Mouse (Mus musculus): ENCODE data around the gene Tnfrsf25. TPM values are rescaled to one million over a fixed set of nuclear protein-coding genes. Genes with fewer than 3 reads are reported as not detected.

Tnfrsf25 gene
- polyA plus RNA-seq, 1 experiment from 2014 or later: 0.11 TPM

DNA sequence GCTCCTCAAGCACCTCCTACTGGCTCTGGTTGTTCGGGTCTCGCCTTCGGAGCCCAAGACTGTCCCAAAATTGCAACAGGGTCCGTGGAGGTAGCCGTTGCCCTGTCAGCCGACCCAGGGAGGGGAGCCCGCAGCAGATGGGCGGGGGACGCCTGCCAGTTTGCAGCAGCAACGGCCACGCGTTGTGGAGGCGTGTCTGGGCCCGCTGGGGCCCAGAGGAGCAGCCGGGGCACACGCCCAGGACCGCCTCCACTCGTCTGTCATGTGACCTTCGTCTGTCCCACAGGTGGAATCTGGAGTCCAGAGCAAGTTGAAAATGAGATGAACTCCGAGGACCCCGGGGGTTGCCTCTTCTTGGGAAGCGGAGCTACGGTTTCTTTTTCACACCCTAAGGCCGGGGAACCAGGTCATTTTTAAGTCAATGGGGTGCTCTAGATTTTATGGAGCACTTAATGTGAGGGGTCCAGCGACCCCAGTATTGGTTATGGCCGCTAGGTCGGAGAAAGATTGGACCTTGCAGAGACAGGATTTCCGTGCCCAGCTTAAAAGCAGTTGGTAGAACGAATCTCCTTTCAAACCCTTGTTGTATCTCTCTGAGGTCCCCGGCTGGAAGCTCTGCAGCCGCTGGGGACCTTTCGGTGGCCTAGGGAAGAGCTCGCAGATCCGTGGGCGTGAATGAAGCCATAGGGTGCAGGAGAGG is 43.0 kb downstream of the Tnfrsf25 start, which contains the start of gene Hes2:
Gene Hes2, plus strand, starts transcription at position 283 of the 700 bp plus-strand sequence.
- no peaks in the 10 kb centered on the region for H3K36me3 ChIP-seq (ENCODE audit: inconsistent target)
- no peaks in the 10 kb centered on the region for H3K79me2 ChIP-seq (ENCODE audit: inconsistent target)
- WGBS (ENCODE audit: missing documents): 3% methylated on average over 34 of the region's 35 CpGs
- no peak within 1 kb of the TSS for H3K27ac ChIP-seq
- H3K4me3 ChIP-seq (ENCODE audit: inconsistent target): peak within 1 kb of the TSS; percentile 5; the same call in 1 of the 2 replicates

DNA sequence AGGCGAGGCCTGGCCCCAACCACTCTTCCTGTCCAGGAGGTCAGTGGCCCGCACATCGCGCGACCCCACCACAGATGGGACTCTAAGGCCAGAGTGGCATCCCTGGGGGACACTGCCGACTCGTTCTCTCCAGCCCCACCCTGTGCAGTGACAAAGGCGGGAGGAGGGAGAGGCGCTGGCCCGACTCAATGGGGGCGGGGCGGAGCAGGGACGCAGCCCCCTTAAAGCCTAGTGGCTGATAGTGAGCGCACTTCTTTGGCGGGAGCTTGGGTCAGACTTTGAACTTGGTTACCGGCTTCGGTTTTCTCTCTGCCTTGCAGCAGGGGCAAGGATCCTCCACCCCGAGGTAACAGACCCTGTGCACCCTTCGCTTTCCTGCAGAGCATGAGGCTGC is 43.5 kb downstream of the Tnfrsf25 start:
- Histone ChIP-seq H3K27ac (no peak overlapping the region), H3K4me3 (ENCODE audit: inconsistent target) (no peak overlapping the region), H3K36me3 (ENCODE audit: inconsistent target) (no peaks in the 10 kb centered on the region), H3K79me2 (ENCODE audit: inconsistent target) (no peaks in the 10 kb centered on the region)
- 5% methylated on average over 19 of the region's 19 CpGs for WGBS (ENCODE audit: missing documents)

DNA sequence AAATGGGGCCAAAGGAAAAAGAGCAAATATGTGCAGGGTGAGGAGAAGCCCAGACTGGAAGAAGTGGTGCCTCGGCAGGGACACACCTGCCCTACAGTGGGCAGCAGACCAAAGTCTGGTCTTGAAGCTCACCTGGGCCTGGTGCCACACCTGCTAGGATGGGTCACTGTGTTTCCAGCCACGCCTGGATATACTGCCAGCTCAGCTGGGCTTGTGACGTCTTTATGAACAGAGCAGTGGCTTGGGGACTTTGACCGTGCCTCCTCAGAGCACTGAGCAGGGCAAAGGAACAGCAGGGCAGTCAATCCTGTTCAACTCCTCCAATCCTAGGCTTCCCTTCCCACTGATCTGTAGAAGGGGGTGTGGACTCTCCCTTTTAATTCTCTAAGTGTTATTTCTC is 45.0 kb downstream of the Tnfrsf25 start:
- 86% methylated on average over 4 of the region's 4 CpGs for WGBS (ENCODE audit: missing documents)
- no peak overlapping the region for H3K27ac ChIP-seq
- no peaks in the 10 kb centered on the region for H3K36me3 ChIP-seq (ENCODE audit: inconsistent target)
- no peaks in the 10 kb centered on the region for H3K79me2 ChIP-seq (ENCODE audit: inconsistent target)
- no peak overlapping the region for H3K4me3 ChIP-seq (ENCODE audit: inconsistent target)

DNA sequence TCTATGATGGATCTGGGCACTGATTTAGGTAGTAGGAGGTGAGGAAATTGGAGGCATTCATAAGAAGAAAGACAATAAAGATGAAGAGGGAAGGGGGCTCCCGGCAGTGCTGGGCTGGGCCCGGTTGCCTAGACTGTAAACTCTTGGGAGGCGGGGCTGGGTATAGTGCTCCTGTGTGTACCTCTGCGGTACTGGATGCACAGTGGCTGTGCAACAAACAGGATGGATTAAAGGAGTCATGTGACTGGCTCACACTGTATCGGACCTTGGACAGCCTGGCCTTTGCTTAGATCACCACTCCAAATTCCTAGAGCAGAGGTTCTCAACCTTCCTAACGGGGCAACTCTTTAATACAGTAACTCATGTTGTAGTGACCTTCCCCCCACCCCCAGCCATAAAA is 45.9 kb downstream of the Tnfrsf25 start:
- H3K36me3 ChIP-seq (ENCODE audit: inconsistent target): no peaks in the 10 kb centered on the region
- H3K79me2 ChIP-seq (ENCODE audit: inconsistent target): no peaks in the 10 kb centered on the region
- no peak overlapping the region for H3K27ac ChIP-seq
- 93% methylated on average over 6 of the region's 6 CpGs for WGBS (ENCODE audit: missing documents)
- H3K4me3 ChIP-seq (ENCODE audit: inconsistent target): no peak overlapping the region

DNA sequence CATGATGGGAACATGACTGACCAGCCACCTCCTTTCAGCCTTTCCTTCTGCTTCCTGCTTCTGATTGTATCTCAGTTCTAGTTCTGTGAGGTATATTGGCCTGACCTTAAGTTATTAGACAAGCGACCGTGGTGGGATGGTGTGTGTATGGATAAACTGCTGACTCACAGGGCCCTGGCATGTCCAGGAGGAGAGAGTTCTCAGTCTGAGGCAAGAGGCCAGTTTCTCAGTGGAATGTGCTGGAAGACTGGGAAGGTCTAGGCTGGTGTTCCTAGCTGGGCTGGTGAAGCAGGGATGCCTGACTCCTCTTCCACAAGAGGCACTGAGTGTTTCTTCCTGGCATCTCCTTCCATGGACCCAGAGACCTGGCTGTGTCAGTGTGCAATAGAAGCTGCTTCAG is 47.0 kb downstream of the Tnfrsf25 start:
- Histone ChIP-seq H3K4me3 (ENCODE audit: inconsistent target) (no peak overlapping the region), H3K36me3 (ENCODE audit: inconsistent target) (no peaks in the 10 kb centered on the region), H3K27ac (no peak overlapping the region), H3K79me2 (ENCODE audit: inconsistent target) (no peaks in the 10 kb centered on the region)
- 61% methylated on average over 2 of the region's 2 CpGs for WGBS (ENCODE audit: missing documents)

DNA sequence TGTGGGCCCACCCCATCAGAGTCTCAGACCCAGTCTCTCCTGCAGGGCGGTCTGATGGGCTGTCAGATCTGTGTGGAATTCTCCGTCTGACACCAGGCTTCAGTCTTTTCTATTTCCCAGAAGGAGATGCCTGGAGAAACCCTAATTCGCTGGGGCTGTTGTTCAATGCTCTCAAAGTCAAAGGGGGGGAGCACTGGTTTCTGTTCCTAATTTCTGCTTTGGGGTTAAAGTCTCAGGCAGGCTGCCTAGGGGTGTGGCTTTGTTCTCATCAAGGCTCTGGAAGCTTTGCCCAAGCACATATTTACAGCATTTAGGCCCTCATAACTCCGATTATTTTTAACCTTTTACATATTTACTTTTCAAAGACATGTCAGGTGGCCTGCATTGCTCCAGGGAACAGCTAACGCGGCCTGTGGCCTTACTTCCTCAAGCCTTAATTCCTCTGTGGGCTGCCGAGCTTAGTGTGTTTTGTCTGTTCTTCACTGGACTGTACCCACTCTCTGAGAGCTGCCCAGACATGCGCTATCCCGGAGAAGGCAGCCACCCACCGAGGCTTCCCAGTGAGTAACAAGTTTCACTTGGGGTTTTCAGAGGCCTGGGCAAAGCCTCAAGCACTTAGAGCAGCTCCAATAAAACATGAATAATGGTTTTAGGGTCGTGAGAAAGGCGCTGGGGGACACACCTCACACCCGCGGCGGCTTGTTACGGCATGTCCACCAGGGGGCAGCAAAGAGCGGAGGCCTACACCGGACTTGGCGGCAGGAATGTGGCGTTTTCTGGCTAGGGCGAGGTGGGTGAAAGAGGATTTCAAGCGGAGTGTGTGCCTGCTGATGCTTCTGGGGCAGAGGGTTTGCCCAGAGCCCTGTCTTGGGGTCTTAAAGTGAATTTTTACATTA is 49.5 kb downstream of the Tnfrsf25 start:
- 8% methylated on average over 22 of the region's 22 CpGs for WGBS (ENCODE audit: missing documents)
- peak overlapping the region; percentile 48 for H3K27ac ChIP-seq
- no peak overlapping the region for H3K4me3 ChIP-seq (ENCODE audit: inconsistent target)
- H3K79me2 ChIP-seq (ENCODE audit: inconsistent target): no peaks in the 10 kb centered on the region
- H3K36me3 ChIP-seq (ENCODE audit: inconsistent target): no peaks in the 10 kb centered on the region

DNA sequence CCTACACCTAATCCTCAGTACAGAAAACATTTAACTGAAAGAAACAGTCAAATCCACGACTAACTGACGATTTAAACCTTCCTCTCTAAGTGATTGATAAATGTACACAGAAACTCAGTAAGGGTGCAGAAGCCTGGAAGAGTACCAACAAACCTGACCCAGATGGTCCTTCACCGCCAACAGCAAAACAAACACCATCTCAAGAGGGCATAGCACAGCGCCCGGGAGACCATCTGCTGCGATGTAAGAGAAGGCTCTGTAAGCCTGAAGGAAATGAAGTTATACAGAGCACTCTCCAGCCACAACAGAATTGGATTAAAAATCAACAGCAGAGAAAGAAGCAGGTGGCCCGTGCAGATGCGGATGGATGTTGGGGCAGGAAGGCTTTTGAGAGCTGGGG is 52.3 kb downstream of the Tnfrsf25 start:
- Histone ChIP-seq H3K79me2 (ENCODE audit: inconsistent target) (no peaks in the 10 kb centered on the region), H3K27ac (no peak overlapping the region), H3K36me3 (ENCODE audit: inconsistent target) (no peaks in the 10 kb centered on the region), H3K4me3 (ENCODE audit: inconsistent target) (no peak overlapping the region)
- WGBS (ENCODE audit: missing documents): 90% methylated on average over 8 of the region's 8 CpGs

DNA sequence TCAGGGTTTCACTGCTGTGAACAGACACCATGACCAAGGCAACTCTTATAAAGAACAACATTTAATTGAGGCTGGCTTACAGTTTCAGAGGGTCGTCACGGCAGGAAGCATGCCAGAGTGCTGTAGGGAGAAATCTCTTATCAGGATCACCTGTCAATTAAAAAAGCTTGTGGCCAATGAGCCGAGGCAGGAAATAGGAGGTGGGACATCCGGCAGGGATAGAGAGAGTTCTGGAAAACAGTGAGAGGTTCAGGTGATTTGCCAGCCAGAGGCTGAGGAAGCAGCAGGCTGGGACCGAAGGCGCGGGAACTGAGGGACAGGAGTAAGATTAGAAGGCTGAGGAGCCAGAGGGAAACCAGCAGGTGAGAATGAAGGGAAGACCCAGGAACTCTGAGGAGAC is 53.4 kb downstream of the Tnfrsf25 start:
- 94% methylated on average over 7 of the region's 7 CpGs for WGBS (ENCODE audit: missing documents)
- Histone ChIP-seq H3K36me3 (ENCODE audit: inconsistent target) (no peaks in the 10 kb centered on the region), H3K79me2 (ENCODE audit: inconsistent target) (no peaks in the 10 kb centered on the region), H3K4me3 (ENCODE audit: inconsistent target) (no peak overlapping the region), H3K27ac (no peak overlapping the region)

Other genes starting within 250 kb of the Tnfrsf25 start
- gene Dnajc11, start 182.2 kb upstream of the Tnfrsf25 start, polyA plus RNA-seq (2018): 27.8 to 45.3 TPM (median 43.7 TPM) in 3 replicates
- gene Thap3, start 126.9 kb upstream of the Tnfrsf25 start, polyA plus RNA-seq (2018): 5.4 to 24.7 TPM (median 14.9 TPM) in 3 replicates
- 7.5 to 11.5 TPM (median 10.7 TPM) in 3 replicates for gene Phf13, start 119.7 kb upstream of the Tnfrsf25 start, polyA plus RNA-seq (2018)
- gene Klhl21, start 107.1 kb upstream of the Tnfrsf25 start, polyA plus RNA-seq (2018): 5.1 to 13.0 TPM (median 8.0 TPM) in 3 replicates
- gene Zbtb48, start 88.3 kb upstream of the Tnfrsf25 start, polyA plus RNA-seq (2018): 3.5 to 5.0 TPM (median 4.8 TPM) in 3 replicates
- not detected in 3 replicates for gene Tas1r1, start 77.4 kb upstream of the Tnfrsf25 start, polyA plus RNA-seq (2018)
- gene Nol9, start 76.6 kb upstream of the Tnfrsf25 start, polyA plus RNA-seq (2018): 12.0 to 24.1 TPM (median 14.8 TPM) in 3 replicates
- 1.00 to 1.5 TPM (median 1.1 TPM) in 3 replicates for gene Plekhg5, start 43.4 kb upstream of the Tnfrsf25 start, polyA plus RNA-seq (2018)
- gene Espn, start 36.4 kb downstream of the Tnfrsf25 start, polyA plus RNA-seq (2018): 0.34 to 0.42 TPM (median 0.34 TPM) in 3 replicates
- 0.10 TPM in 1 of 3 replicates, not detected in the others for gene Hes2, start 42.9 kb downstream of the Tnfrsf25 start, polyA plus RNA-seq (2018)
- 18.0 to 35.3 TPM (median 23.7 TPM) in 3 replicates for gene Acot7, start 62.2 kb downstream of the Tnfrsf25 start, polyA plus RNA-seq (2018)
- not detected in 3 replicates for gene Gpr153, start 158.3 kb downstream of the Tnfrsf25 start, polyA plus RNA-seq (2018)
- gene Hes3, start 175.7 kb downstream of the Tnfrsf25 start, polyA plus RNA-seq (2018): not detected in 3 replicates
- 7.9 to 19.2 TPM (median 17.9 TPM) in 3 replicates for gene Icmt, start 181.3 kb downstream of the Tnfrsf25 start, polyA plus RNA-seq (2018)
- gene Rnf207, start 203.1 kb downstream of the Tnfrsf25 start, polyA plus RNA-seq (2018): not detected in 3 replicates
- gene Rpl22, start 209.8 kb downstream of the Tnfrsf25 start, polyA plus RNA-seq (2018): 548 to 903 TPM (median 773 TPM) in 3 replicates
- gene Chd5, start 222.7 kb downstream of the Tnfrsf25 start, polyA plus RNA-seq (2018): 0.03 to 0.06 TPM (median 0.06 TPM) in 3 replicates